Mouse (Mus musculus): ENCODE measurements around the gene Pla2r1. TPM values are rescaled to one million over a fixed set of nuclear protein-coding genes. Genes with fewer than 3 reads are reported as not detected.
A peak's percentile ranks its signal among the peaks of the same experiment; 100 is the strongest.

Pla2r1 gene
- 0.09 and 0.23 TPM in 2 replicates for polyA plus RNA-seq (2015; fragmentation: Nextera tagmentation; extraction: Ambion mirVana)

- WGBS (ENCODE audit: insufficient replicate concordance), result 10% methylated on average over 33 of the region's 33 CpGs
- H3K27me3 ChIP-seq, result no peaks in the 10 kb centered on the region
- H3K36me3 ChIP-seq, result no peaks in the 10 kb centered on the region
- H3K9me3 ChIP-seq (replicated peaks), result no peaks in the 10 kb centered on the region
- peak within 1 kb of the TSS; percentile 49 for H3K4me3 ChIP-seq (replicated peaks)
- ATAC-seq (ENCODE audit: low read depth), result peak; percentile 45; the same call in 1 of the 2 replicates
- peak; percentile 6 for DNase-seq
- no peak within 1 kb of the TSS for H3K27ac ChIP-seq
- no peak within 1 kb of the TSS for H3K9ac ChIP-seq
- peak within 1 kb of the TSS; percentile 71 for H3K4me2 ChIP-seq
- peaks cover 12% of the 10 kb centered on the region; the same call in 1 of the 2 replicates for H3K4me1 ChIP-seq (replicated peaks)
These were observed at the start of gene Pla2r1 for GRCm38 (mm10) chr2:60552902-60553682. Gene Pla2r1 (minus strand): TSS chr2:60553308.

DNA sequence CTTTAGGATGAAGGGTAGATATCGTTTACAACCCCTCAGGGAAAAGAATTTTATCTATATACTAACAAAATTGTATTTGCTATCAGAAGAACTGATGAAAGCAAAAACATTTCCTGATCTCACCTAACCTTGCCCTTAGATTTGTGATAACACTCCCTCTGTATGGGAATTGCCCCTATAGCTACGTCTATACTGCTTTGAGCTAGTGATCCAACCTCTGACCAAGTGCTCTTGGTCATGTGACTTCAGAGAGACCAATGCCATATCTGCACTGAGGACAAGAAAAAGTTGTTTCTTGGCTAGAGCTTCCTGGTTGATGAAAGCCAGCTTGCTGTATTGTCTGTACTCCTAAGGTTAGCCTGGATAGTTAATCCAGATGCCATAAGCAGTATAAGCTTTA lies 48.2 kb upstream of the Pla2r1 start:
- no peak overlapping the region for H3K9ac ChIP-seq
- H3K36me3 ChIP-seq, result no peaks in the 10 kb centered on the region
- no peak overlapping the region for H3K4me3 ChIP-seq (replicated peaks)
- no peaks in the 10 kb centered on the region for H3K27me3 ChIP-seq
- DNase-seq (no peak), ATAC-seq (ENCODE audit: low read depth) (no peak)
- no peaks in the 10 kb centered on the region for H3K4me1 ChIP-seq (replicated peaks)
- no peak overlapping the region for H3K4me2 ChIP-seq
- WGBS (ENCODE audit: insufficient replicate concordance), result 57% methylated on average over 2 of the region's 2 CpGs
- H3K27ac ChIP-seq, result no peak overlapping the region
- H3K9me3 ChIP-seq (replicated peaks), result no peaks in the 10 kb centered on the region

GRCm38 (mm10) chr2:60600863-60601262 lies 47.8 kb upstream of the Pla2r1 start:
- ATAC-seq (ENCODE audit: low read depth), result no peak
- DNase-seq, result no peak
- WGBS (ENCODE audit: insufficient replicate concordance), result 64% methylated on average over 2 of the region's 2 CpGs

GRCm38 (mm10) chr2:60583416-60583815 lies 30.3 kb upstream of the Pla2r1 start:
- no peak overlapping the region for H3K9ac ChIP-seq
- H3K27me3 ChIP-seq, result no peaks in the 10 kb centered on the region
- no peak overlapping the region for H3K27ac ChIP-seq
- H3K36me3 ChIP-seq, result no peaks in the 10 kb centered on the region
- H3K4me2 ChIP-seq, result no peak overlapping the region
- 60% methylated on average over 4 of the region's 4 CpGs for WGBS (ENCODE audit: insufficient replicate concordance)
- no peak overlapping the region for H3K4me3 ChIP-seq (replicated peaks)
- DNase-seq, result no peak
- H3K4me1 ChIP-seq (replicated peaks), result no peaks in the 10 kb centered on the region
- no peaks in the 10 kb centered on the region for H3K9me3 ChIP-seq (replicated peaks)
- ATAC-seq (ENCODE audit: low read depth), result no peak

More at GRCm38 (mm10) chr2:60600863-60601262, 47.8 kb upstream of the Pla2r1 start:
- H3K9me3 ChIP-seq (replicated peaks), result no peaks in the 10 kb centered on the region
- no peaks in the 10 kb centered on the region for H3K4me1 ChIP-seq (replicated peaks)
- H3K36me3 ChIP-seq, result no peaks in the 10 kb centered on the region
- no peak overlapping the region for H3K4me3 ChIP-seq (replicated peaks)
- no peaks in the 10 kb centered on the region for H3K27me3 ChIP-seq
- no peak overlapping the region for H3K27ac ChIP-seq
- no peak overlapping the region for H3K9ac ChIP-seq
- no peak overlapping the region for H3K4me2 ChIP-seq

DNA sequence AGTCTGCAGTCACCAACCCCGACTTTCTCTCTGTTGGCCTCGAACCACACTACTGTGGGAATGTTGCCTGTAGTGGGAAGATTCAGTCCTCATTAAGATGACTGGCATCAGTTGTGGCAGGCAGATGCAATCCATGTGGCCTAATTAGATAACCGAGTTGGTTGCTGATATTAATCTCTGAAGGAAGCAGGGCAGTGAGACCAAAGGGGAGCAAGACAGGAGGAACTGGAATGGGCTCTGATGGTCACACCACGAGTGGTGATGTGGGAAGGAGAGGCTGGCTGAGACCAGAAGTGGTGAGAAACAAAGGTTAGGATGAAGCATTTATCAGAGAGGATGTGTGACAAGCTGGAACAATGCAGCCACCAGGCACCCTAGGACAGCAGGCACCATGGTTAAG lies 1.5 kb upstream of the Pla2r1 start:
- Histone ChIP-seq H3K9me3 (replicated peaks) (no peaks in the 10 kb centered on the region), H3K27me3 (no peaks in the 10 kb centered on the region), H3K27ac (no peak overlapping the region), H3K9ac (no peak overlapping the region), H3K4me1 (replicated peaks) (peaks cover 12% of the 10 kb centered on the region; the same call in 1 of the 2 replicates), H3K4me3 (replicated peaks) (no peak overlapping the region), H3K36me3 (no peaks in the 10 kb centered on the region), H3K4me2 (no peak overlapping the region)
- 13% methylated on average over 4 of the region's 4 CpGs for WGBS (ENCODE audit: insufficient replicate concordance)
- ATAC-seq (ENCODE audit: low read depth), result no peak
- DNase-seq, result no peak

GRCm38 (mm10) chr2:60552177-60552901 lies 769 bp downstream of the Pla2r1 start:
- WGBS (ENCODE audit: insufficient replicate concordance), result 43% methylated on average over 21 of the region's 21 CpGs
- Histone ChIP-seq H3K4me2 (peak overlapping the region; percentile 71), H3K9me3 (replicated peaks) (no peaks in the 10 kb centered on the region), H3K9ac (no peak overlapping the region), H3K4me1 (replicated peaks) (peaks cover 12% of the 10 kb centered on the region; the same call in 1 of the 2 replicates), H3K27me3 (no peaks in the 10 kb centered on the region), H3K36me3 (no peaks in the 10 kb centered on the region), H3K4me3 (replicated peaks) (peak overlapping the region; percentile 49), H3K27ac (no peak overlapping the region)
- DNase-seq (no peak), ATAC-seq (ENCODE audit: low read depth) (no peak)

DNA sequence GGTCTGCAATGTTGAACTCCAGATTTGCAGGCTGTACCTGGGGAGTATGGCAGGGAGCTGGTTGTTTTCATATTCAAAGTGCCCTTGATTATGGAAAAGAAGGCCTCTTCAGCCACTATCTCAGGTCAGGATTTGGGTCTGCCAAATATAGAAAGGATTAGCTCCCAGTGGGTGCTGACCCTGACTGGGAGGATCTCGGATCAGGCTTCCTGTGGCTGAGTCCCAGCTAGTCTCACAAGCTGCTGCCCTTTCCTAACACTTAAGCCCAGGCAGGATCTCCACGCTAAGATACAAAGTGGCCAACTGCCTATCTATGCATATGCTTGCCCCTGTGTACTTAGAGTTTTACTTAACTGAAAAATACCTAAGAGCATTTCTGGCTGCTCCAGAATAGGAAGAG lies 1.4 kb downstream of the Pla2r1 start:
- Histone ChIP-seq H3K9me3 (replicated peaks) (no peaks in the 10 kb centered on the region), H3K36me3 (no peaks in the 10 kb centered on the region), H3K4me1 (replicated peaks) (peaks cover 12% of the 10 kb centered on the region; the same call in 1 of the 2 replicates), H3K4me2 (no peak overlapping the region), H3K4me3 (replicated peaks) (no peak overlapping the region), H3K9ac (no peak overlapping the region), H3K27me3 (no peaks in the 10 kb centered on the region), H3K27ac (no peak overlapping the region)
- WGBS (ENCODE audit: insufficient replicate concordance), result 42% methylated on average over 2 of the region's 2 CpGs
- ATAC-seq (ENCODE audit: low read depth) (no peak), DNase-seq (no peak)

- WGBS (ENCODE audit: insufficient replicate concordance), result 77% methylated on average over 8 of the region's 8 CpGs
- Histone ChIP-seq H3K36me3 (no peaks in the 10 kb centered on the region), H3K4me2 (no peak overlapping the region), H3K27me3 (no peaks in the 10 kb centered on the region), H3K9ac (no peak overlapping the region), H3K9me3 (replicated peaks) (no peaks in the 10 kb centered on the region), H3K4me3 (replicated peaks) (no peak overlapping the region), H3K27ac (no peak overlapping the region), H3K4me1 (replicated peaks) (peaks cover 12% of the 10 kb centered on the region; the same call in 1 of the 2 replicates)
- ATAC-seq (ENCODE audit: low read depth), result no peak
- no peak for DNase-seq
These were observed 2.6 kb downstream of the Pla2r1 start for GRCm38 (mm10) chr2:60550521-60550920.

DNA sequence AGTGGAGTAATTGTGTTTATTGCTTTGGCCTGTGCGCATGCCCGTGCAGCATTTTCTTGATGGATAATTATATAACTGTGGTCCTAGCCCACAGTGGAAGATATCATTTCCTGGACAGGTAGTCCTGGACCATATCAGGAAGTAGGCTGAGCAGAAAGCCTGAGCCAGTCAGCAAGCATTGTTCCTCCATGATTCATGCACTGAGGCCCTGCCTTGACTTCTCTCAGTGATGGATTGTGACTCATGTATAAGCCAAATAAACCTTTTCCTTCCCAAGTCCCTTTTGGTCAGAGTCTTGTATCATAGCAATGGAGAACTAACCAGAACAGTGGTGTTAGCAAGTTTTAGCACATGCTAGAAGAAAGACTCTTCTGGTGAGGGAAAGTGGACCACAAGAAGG lies 3.3 kb downstream of the Pla2r1 start:
- H3K4me3 ChIP-seq (replicated peaks), result no peak overlapping the region
- no peak for ATAC-seq (ENCODE audit: low read depth)
- no peak overlapping the region for H3K27ac ChIP-seq
- no peak overlapping the region for H3K4me2 ChIP-seq
- H3K36me3 ChIP-seq, result no peaks in the 10 kb centered on the region
- no peak overlapping the region for H3K9ac ChIP-seq
- WGBS (ENCODE audit: insufficient replicate concordance), result 61% methylated on average over 2 of the region's 2 CpGs
- peaks cover 12% of the 10 kb centered on the region; the same call in 1 of the 2 replicates for H3K4me1 ChIP-seq (replicated peaks)
- no peaks in the 10 kb centered on the region for H3K9me3 ChIP-seq (replicated peaks)
- no peak for DNase-seq
- H3K27me3 ChIP-seq, result no peaks in the 10 kb centered on the region

DNA sequence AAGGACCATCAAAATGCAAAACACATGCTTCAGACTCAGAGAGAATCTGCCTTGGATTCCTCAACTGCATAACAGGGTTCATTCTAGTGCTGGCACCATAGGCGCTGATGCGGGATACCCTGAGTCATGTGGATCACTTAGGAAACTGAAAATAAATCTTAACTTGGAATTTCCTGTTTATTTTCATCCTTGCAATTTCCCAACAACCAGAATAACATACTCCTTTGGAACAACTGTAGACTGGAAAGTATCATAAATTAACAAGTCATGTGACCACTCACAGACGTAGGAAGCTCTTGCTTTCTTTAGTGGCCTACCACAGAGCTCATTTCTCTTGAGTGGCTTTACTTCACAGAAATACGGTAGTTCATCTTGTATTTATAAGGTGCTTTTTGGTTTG lies 7.0 kb downstream of the Pla2r1 start:
- ATAC-seq (ENCODE audit: low read depth), result no peak

DNA sequence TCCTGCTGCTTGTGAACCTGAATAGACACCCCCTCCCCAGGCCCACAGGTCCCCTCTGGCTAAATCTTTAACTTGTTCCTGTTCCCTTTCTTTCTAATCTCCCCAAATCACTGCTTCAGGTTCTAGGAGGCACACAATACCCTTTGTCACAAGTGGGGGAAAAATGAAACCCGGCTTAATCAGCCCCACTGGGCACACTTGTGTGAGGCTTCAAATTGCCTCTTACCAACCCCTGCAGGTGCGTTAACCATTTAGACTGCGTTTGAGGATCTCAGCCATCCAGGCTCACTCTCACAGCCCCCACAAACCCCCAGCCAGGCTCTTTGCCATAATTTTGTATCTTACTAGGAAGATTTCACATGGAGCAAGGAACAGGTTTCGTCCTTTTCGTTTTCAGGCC lies 9.1 kb downstream of the Pla2r1 start:
- ATAC-seq (ENCODE audit: low read depth), result no peak
- Histone ChIP-seq H3K9ac (no peak overlapping the region), H3K4me2 (no peak overlapping the region), H3K4me1 (replicated peaks) (no peaks in the 10 kb centered on the region), H3K4me3 (replicated peaks) (no peak overlapping the region), H3K27ac (no peak overlapping the region), H3K36me3 (no peaks in the 10 kb centered on the region), H3K9me3 (replicated peaks) (no peaks in the 10 kb centered on the region), H3K27me3 (no peaks in the 10 kb centered on the region)
- DNase-seq, result no peak
- 62% methylated on average over 5 of the region's 5 CpGs for WGBS (ENCODE audit: insufficient replicate concordance)

More for the DNA sequence above, 7.0 kb downstream of the Pla2r1 start:
- DNase-seq, result no peak
- H3K4me3 ChIP-seq (replicated peaks), result no peak overlapping the region
- no peak overlapping the region for H3K4me2 ChIP-seq
- no peaks in the 10 kb centered on the region for H3K27me3 ChIP-seq
- no peaks in the 10 kb centered on the region for H3K36me3 ChIP-seq
- H3K9me3 ChIP-seq (replicated peaks), result no peaks in the 10 kb centered on the region
- H3K9ac ChIP-seq, result no peak overlapping the region
- H3K27ac ChIP-seq, result no peak overlapping the region
- H3K4me1 ChIP-seq (replicated peaks), result no peaks in the 10 kb centered on the region
- 76% methylated on average over 4 of the region's 4 CpGs for WGBS (ENCODE audit: insufficient replicate concordance)

All from liver, embryonic 13.5 days (tissue).